Mouse (Mus musculus) stomach, embryonic 15.5 days (tissue): Measurements from ENCODE around the gene Sigirr. TPM values are rescaled to one million over a fixed set of nuclear protein-coding genes. Genes with fewer than 3 reads are reported as not detected.

Source experiments
- ATAC-seq: fragments of 200-750 bp; cut with Nextera tagmentation; 2 replicates; pipeline ENCODE4 v1.8.0; 2017; ENCODE audit warnings: low read depth, moderate number of reproducible peaks, moderate TSS enrichment; ENCODE audit not compliant: insufficient read depth, low FRiP score
- H3K27ac ChIP-seq: fragments of 300-500 bp; sonication (generic); 2 replicates; pipeline ENCODE4 v1.5.1; 2015; ENCODE audit warnings: mild to moderate bottlenecking, inconsistent platforms
- H3K27me3 ChIP-seq: fragments of 300-500 bp; sonication (generic); replicated peaks from 2 replicates; pipeline ENCODE4 v1.6.1; 2015; ENCODE audit warnings: inconsistent platforms
- H3K36me3 ChIP-seq: fragments of 300-500 bp; sonication (generic); 2 replicates; pipeline ENCODE4 v1.6.1; 2015; ENCODE audit warnings: inconsistent platforms
- H3K4me1 ChIP-seq: fragments of 300-500 bp; sonication (generic); 2 replicates; pipeline ENCODE4 v1.6.1; 2015; ENCODE audit warnings: inconsistent platforms
- H3K4me2 ChIP-seq: fragments of 300-500 bp; sonication (generic); 2 replicates; pipeline ENCODE4 v1.6.1; 2015; ENCODE audit warnings: mild to moderate bottlenecking, inconsistent platforms
- H3K4me3 ChIP-seq: fragments of 300-500 bp; sonication (generic); replicated peaks from 2 replicates; pipeline ENCODE4 v1.5.1; 2015; ENCODE audit warnings: inconsistent platforms
- H3K9ac ChIP-seq: fragments of 300-500 bp; sonication (generic); 2 replicates; pipeline ENCODE4 v1.6.1; 2015; ENCODE audit warnings: inconsistent platforms
- H3K9me3 ChIP-seq: fragments of 300-500 bp; sonication (generic); 2 replicates; pipeline ENCODE4 v1.6.1; 2016; ENCODE audit warnings: inconsistent platforms
- WGBS: fragments of 180-500 bp; shearing (Covaris S2); methylation state at CpG from one replicate; pipeline ENCODE4 v1.1.7; 2015; 5-methylcytosine and 5-hydroxymethylcytosine counted together
- polyA plus RNA-seq: library from polyadenylated mRNA; unstranded; fragments of >200 nt; fragmentation: Nextera tagmentation; extraction: Ambion mirVana; gene quantifications from 2 replicates; pipeline ENCODE4 v1.2.1, GENCODE M21; 2015

Sigirr gene
- polyA plus RNA-seq, 1 experiment from 2014 or later: 15.1 TPM

DNA sequence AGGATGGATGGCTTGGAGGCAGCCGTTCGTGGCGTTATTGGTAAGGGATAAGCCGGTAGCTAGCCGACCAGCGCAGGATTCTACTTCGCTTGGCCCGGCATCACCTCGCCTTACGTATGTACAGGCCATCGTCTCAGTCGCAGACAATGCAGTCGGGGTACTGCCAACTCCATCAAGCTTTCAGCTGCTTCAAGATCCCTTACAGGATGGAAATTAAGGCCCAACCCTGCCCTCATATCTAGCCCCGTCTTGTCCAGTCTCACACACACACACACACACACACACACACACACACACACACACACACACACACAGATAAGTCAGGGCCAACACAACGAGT, 23.1 kb upstream of the Sigirr start:
- ATAC-seq: no peak
- Histone ChIP-seq H3K27ac (peak overlapping the region; percentile 87), H3K4me3 (peak overlapping the region; percentile 70), H3K27me3 (no peaks in the 10 kb centered on the region), H3K4me2 (peak overlapping the region; percentile 77), H3K4me1 (peaks cover 4% of the 10 kb centered on the region; the same call in 1 of the 2 replicates), H3K9ac (peak overlapping the region; percentile 48), H3K9me3 (no peaks in the 10 kb centered on the region), H3K36me3 (no peaks in the 10 kb centered on the region)
- 3% methylated on average over 15 of the region's 15 CpGs for WGBS

DNA sequence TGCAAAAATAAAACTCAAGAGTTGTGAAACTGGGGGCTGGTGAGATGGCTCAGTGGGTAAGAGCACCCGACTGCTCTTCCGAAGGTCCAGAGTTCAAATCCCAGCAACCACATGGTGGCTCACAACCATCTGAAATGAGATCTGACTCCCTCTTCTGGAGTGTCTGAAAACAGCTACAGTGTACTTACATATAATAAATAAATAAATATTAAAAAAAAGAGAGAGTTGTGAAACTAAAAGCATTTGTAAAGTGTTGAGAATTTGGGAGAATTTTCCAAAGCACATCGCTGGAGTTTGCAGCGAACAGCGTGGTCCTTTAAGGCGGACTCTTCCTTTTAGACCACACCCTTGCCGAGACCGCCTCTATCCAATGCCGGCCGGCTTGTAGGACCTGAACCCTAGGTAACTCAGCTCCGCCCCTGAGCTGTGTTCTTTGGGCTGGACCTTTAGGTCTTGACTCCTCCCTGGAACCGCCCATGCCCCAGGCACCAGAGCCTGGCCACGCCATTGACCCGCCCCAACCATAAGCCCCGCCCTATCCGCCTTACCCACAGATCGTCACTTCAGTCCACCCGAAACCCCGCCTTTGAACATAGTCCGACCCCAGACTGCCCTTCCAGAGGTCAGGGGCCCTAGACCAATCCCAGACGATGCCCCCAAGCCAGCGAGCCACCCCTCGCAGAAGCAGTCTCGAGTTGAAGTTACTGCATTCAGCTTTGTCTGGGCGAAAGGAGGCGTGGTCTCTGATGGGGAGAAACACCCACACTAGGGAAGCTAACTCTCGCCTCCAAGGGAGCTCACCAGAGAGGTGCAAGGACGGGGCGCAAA, 22.5 kb upstream of the Sigirr start:
- H3K4me2 ChIP-seq: peak overlapping the region; percentile 77
- under 1% methylated on average over 29 of the region's 29 CpGs for WGBS
- no peaks in the 10 kb centered on the region for H3K9me3 ChIP-seq
- peak overlapping the region; percentile 48 for H3K9ac ChIP-seq
- peaks cover 4% of the 10 kb centered on the region; the same call in 1 of the 2 replicates for H3K4me1 ChIP-seq
- peak; percentile 99 for ATAC-seq
- H3K36me3 ChIP-seq: no peaks in the 10 kb centered on the region
- H3K27ac ChIP-seq: peak overlapping the region; percentile 87
- H3K27me3 ChIP-seq: no peaks in the 10 kb centered on the region
- peak overlapping the region; percentile 70 for H3K4me3 ChIP-seq

DNA sequence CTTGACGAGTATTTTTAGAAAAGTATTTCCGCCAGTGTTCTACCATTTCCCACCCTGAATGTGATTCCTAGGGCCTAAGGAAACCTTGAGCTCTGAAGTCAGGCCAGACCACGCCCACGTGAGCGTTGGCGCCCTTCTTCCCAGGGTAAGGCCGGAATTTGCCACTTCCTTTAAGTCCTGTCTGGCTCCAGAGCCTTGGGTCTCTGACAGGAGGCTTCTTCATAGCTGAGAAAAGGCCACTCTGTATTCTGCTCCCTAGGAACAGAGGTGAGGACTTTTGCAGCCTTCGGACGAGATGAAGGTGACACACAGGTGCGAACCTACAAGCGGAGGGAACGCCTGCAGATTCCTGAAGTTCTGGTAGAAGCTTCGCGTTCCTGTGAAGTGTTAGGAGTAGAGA, 21.9 kb upstream of the Sigirr start, which contains the start of gene Ptdss2:
TSS of gene Ptdss2 (plus strand) at position 138 of the 400 bp plus-strand sequence.
- Histone ChIP-seq H3K4me1 (peaks cover 4% of the 10 kb centered on the region; the same call in 1 of the 2 replicates), H3K4me2 (peak within 1 kb of the TSS; percentile 77), H3K4me3 (peak within 1 kb of the TSS; percentile 70), H3K36me3 (no peaks in the 10 kb centered on the region), H3K9me3 (no peaks in the 10 kb centered on the region), H3K27me3 (no peaks in the 10 kb centered on the region), H3K27ac (peak within 1 kb of the TSS; percentile 87), H3K9ac (peak within 1 kb of the TSS; percentile 48)
- 36% methylated on average over 14 of the region's 14 CpGs for WGBS
- no peak for ATAC-seq

DNA sequence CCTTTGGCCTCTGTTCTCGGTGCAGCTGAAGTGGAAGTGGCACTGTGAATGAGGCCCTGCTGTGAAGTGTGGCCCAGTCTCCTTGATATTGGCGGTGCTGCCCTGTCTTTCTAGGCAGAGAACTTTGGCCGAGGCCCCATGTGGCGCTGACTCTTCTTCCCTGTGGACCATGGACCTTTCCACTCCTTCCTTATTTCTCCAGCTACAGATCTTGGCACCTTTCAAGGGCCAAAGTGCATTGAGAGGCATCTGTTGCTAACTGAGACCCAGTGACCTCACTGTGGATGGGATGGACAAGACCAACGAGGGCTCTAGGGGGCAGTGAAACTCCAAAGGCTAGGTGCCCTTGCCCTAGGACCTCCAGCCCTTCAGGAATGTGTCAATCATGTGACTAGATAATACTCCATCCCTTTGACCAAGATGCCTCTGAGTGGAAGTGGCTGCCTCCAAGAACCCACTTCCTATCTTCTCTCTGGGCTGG, 20.7 kb upstream of the Sigirr start:
- Histone ChIP-seq H3K4me2 (no peak overlapping the region), H3K4me1 (peaks cover 4% of the 10 kb centered on the region), H3K27ac (peak overlapping the region; percentile 7; the same call in 1 of the 2 replicates), H3K4me3 (no peak overlapping the region), H3K9me3 (no peaks in the 10 kb centered on the region), H3K9ac (no peak overlapping the region), H3K27me3 (no peaks in the 10 kb centered on the region), H3K36me3 (no peaks in the 10 kb centered on the region)
- ATAC-seq: no peak
- WGBS: 75% methylated on average over 5 of the region's 5 CpGs

DNA sequence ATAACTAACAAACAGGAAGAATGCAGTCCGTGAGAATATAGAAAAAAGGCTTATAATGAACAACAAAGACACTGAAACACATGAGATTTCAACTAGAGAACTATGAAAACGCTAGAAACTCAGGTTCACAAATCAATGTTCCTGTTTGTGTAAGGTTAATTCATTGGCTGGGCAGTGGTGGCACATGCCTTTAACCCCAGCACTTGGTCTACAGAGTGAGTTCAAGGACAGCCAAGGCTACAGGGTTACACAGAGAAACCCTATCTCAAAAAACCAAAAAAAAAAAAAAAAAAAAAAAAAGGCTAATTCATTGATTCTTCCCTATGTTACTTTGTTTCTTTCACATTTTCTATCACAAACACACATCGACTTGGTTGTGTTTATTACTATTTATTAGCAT, 20.2 kb upstream of the Sigirr start:
- Histone ChIP-seq H3K4me3 (no peak overlapping the region), H3K9me3 (no peaks in the 10 kb centered on the region), H3K4me1 (peaks cover 4% of the 10 kb centered on the region), H3K27me3 (no peaks in the 10 kb centered on the region), H3K27ac (no peak overlapping the region), H3K36me3 (no peaks in the 10 kb centered on the region), H3K9ac (no peak overlapping the region), H3K4me2 (no peak overlapping the region)
- ATAC-seq: no peak
- WGBS: 80% methylated on average over 3 of the region's 3 CpGs

DNA sequence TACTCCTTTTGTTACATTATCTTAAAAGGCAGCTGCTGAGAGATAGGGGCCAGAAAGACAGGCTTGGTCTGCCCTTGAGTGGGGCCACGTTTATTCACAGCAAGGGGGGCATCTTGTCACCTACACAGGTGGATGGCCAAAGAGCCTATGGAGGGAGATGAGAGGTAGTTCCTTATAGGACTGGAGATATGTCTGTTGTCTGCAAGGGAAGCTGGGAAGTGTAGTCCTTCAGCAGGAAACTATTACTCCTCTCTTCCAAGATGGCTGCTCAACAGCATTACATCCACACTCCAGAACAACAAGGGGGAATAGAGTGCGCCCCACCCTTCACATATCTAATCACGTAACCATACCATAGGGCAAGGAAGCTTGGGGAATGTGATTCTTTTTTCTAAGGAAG, 19.1 kb upstream of the Sigirr start:
- Histone ChIP-seq H3K9me3 (no peaks in the 10 kb centered on the region), H3K4me1 (peaks cover 4% of the 10 kb centered on the region), H3K4me3 (no peak overlapping the region), H3K36me3 (no peaks in the 10 kb centered on the region), H3K27ac (no peak overlapping the region), H3K27me3 (no peaks in the 10 kb centered on the region), H3K9ac (no peak overlapping the region), H3K4me2 (no peak overlapping the region)
- 61% methylated on average over 3 of the region's 3 CpGs for WGBS
- ATAC-seq: no peak

DNA sequence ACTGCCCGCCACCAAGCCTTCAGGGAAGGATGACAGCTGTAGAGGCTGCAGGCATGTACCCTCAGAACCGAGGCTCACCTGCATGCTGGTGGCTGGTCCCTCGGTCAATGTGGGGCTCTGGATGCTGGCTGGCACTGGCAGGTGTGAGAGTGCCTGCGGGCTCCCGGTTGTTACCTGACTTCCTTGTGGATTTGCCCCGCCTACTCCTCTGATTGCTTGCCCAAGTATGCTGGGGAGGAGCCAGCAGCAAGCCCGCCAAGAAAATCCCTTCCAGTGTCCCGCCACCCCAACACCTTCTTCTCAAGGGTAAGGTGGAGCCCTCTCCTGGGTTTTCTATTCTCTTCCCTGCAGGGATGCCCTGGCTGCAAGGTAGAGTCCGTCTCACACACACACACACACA, 17.3 kb upstream of the Sigirr start, which contains the start of gene Ano9:
TSS of gene Ano9 (minus strand) at position 171 of the 400 bp plus-strand sequence.
- peak; percentile 65; the same call in 1 of the 2 replicates for ATAC-seq
- H3K27me3 ChIP-seq: no peaks in the 10 kb centered on the region
- H3K4me1 ChIP-seq: peaks cover 4% of the 10 kb centered on the region
- H3K9me3 ChIP-seq: no peaks in the 10 kb centered on the region
- peak within 1 kb of the TSS; percentile 30 for H3K4me3 ChIP-seq
- WGBS: 11% methylated on average over 9 of the region's 9 CpGs
- H3K9ac ChIP-seq: no peak within 1 kb of the TSS
- H3K36me3 ChIP-seq: no peaks in the 10 kb centered on the region
- H3K4me2 ChIP-seq: peak within 1 kb of the TSS; percentile 50
- H3K27ac ChIP-seq: peak within 1 kb of the TSS; percentile 40; the same call in 1 of the 2 replicates

DNA sequence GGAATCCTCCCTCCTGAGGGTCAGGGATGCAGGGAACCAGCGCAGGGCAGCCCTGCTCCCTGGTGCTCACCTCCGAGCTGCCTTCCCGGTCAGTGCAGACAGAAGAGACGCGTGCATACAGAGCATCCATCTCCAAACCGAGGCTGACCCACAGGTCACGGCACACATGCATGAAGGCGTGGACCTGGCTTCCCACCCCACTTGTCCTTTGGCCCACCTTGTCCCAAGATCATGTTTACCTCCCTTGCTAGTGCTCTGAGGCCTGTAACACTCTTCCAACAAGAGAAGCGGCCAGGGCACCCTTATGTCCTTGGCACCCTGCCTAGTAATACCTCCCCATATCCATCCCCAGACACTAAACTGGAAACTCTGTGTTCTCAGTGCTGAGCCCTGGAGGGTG, 15.5 kb upstream of the Sigirr start:
- no peaks in the 10 kb centered on the region for H3K36me3 ChIP-seq
- no peak for ATAC-seq
- H3K9ac ChIP-seq: no peak overlapping the region
- no peaks in the 10 kb centered on the region for H3K9me3 ChIP-seq
- no peak overlapping the region for H3K4me2 ChIP-seq
- no peaks in the 10 kb centered on the region; the same call in none of the 2 replicates for H3K4me1 ChIP-seq
- H3K27me3 ChIP-seq: no peaks in the 10 kb centered on the region
- no peak overlapping the region for H3K27ac ChIP-seq
- no peak overlapping the region for H3K4me3 ChIP-seq
- WGBS: 88% methylated on average over 9 of the region's 9 CpGs

DNA sequence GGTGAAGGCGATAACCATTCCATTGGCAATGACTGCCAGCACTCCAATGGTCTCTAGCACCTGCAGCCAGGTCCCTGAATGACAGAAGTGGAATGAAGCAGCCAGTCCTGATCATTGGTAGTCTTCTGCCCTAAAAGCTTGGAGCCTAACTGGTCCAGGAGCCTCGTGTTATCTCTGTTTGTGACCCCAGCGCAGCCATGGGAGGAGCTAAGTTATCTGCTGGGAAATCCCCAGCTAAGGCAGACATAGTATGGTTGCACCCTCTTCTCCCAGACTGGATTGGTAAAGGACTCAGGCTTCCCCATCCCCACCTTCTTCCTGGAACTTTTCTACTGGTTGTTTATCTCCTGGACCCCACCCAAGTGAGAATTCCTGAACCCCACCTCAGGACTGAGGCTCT, 2.8 kb upstream of the Sigirr start:
- Histone ChIP-seq H3K9me3 (no peaks in the 10 kb centered on the region), H3K27me3 (peaks cover 5% of the 10 kb centered on the region; the same call in 1 of the 2 replicates), H3K4me3 (no peak overlapping the region), H3K4me2 (no peak overlapping the region), H3K36me3 (no peaks in the 10 kb centered on the region), H3K4me1 (peaks cover 11% of the 10 kb centered on the region; the same call in 1 of the 2 replicates), H3K9ac (no peak overlapping the region), H3K27ac (no peak overlapping the region)
- ATAC-seq: no peak
- WGBS: 59% methylated on average over 3 of the region's 3 CpGs

DNA sequence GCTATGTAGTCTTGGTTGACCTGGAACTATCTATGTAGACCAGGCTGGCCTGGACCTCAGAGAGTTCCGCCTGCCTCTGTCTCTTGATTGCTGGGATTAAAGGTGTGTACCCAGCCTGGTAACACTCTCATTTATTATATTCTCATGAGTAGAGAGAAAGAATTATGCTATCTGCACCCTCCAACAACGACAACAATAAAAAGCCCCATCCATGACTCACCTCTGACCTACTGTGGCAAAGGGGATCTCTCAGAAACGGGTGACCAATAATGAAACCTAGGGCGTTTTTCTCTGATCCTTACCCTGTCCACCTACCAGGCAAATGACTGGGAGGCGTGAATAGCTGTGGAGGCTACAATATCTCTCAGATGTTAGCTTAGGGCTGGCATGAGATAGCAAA, 3.2 kb downstream of the Sigirr start:
- H3K9ac ChIP-seq: no peak overlapping the region
- H3K9me3 ChIP-seq: no peaks in the 10 kb centered on the region
- H3K36me3 ChIP-seq: no peaks in the 10 kb centered on the region
- ATAC-seq: no peak
- no peak overlapping the region for H3K4me2 ChIP-seq
- WGBS: 71% methylated on average over 5 of the region's 5 CpGs
- peaks cover 5% of the 10 kb centered on the region; the same call in 1 of the 2 replicates for H3K27me3 ChIP-seq
- H3K27ac ChIP-seq: peak overlapping the region; percentile 40; the same call in 1 of the 2 replicates
- no peak overlapping the region for H3K4me3 ChIP-seq
- peaks cover 27% of the 10 kb centered on the region for H3K4me1 ChIP-seq

DNA sequence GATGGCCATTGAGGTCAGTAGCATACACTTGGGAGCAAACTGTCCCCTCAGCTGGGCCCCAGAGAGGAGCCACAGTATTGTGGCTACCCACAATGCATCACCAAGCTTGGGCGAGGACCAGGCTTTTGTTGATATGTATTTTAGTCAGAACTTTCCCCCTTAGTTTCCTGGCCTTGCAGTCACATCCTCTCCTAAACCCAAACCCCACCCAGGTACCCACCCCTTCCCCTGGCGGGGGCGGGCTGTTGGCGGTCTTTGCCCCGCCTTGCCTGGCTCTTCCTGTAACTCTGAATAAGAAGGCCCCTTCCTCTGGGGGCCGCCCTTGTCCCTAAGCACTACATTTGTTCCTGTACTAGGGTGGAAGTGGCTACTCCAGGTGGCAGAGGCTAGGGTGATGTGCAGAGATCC, 3.7 kb downstream of the Sigirr start:
- 31% methylated on average over 6 of the region's 6 CpGs for WGBS
- Histone ChIP-seq H3K9ac (no peak overlapping the region), H3K4me2 (0 out of 2 replicates have a peak overlapping the region, but pooled peaks have one; percentile 21)

DNA sequence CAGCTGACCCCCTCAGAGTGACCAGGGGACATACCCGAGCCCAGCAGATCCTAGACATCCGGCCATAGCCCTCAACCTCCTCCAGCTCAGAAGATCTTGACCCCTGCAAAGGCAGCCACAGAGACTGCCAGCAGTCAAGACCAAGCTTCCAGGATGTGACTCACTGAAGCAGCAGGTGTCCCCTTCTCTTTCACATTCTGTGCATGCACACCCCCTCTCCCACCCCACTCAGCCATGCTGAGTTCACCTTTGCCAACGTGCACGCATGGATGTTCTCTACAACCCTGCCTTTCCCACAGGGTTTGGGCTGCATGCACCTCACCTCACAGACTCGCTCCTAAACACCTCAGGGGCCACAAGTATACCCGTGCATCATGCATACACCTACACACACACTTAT, 4.4 kb downstream of the Sigirr start:
- no peak overlapping the region; the same call in 1 of the 2 replicates for H3K4me3 ChIP-seq
- H3K9me3 ChIP-seq: no peaks in the 10 kb centered on the region
- H3K4me2 ChIP-seq: no peak overlapping the region
- no peak for ATAC-seq
- H3K9ac ChIP-seq: no peak overlapping the region
- 81% methylated on average over 6 of the region's 6 CpGs for WGBS
- peak overlapping the region; percentile 40; the same call in 1 of the 2 replicates for H3K27ac ChIP-seq
- H3K27me3 ChIP-seq: peaks cover 5% of the 10 kb centered on the region; the same call in 1 of the 2 replicates
- no peaks in the 10 kb centered on the region for H3K36me3 ChIP-seq
- peaks cover 30% of the 10 kb centered on the region for H3K4me1 ChIP-seq

More for the DNA sequence above, 3.7 kb downstream of the Sigirr start:
- H3K36me3 ChIP-seq: no peaks in the 10 kb centered on the region
- peak overlapping the region; percentile 40; the same call in 1 of the 2 replicates for H3K27ac ChIP-seq
- no peaks in the 10 kb centered on the region for H3K9me3 ChIP-seq
- H3K27me3 ChIP-seq: peaks cover 5% of the 10 kb centered on the region; the same call in 1 of the 2 replicates
- no peak overlapping the region; the same call in 1 of the 2 replicates for H3K4me3 ChIP-seq
- peak; percentile 25; the same call in 1 of the 2 replicates for ATAC-seq
- peaks cover 30% of the 10 kb centered on the region for H3K4me1 ChIP-seq
